26 mouse cellular contexts compared by ENCODE assay signal in the genomic region with DNA sequence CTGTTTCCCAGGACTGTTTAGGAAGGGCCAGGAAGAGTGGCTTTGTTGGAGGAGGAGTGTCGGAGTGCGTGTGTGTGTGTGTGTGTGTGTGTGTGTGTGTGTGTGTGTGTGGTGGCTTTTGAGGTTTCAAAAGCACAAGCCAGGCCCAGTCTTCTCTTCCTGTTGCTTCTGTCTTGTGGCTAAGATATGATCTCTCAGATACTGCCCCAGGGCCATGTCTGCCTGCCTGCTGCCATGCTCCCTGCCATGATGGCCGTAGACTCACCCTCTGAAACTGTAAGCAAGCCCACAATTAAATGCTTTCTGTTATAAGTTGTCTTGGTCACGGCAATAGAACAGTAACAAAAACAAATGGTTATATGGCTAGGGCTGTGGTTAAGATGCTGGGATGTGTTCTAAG.
"Had no signal": no experiment of that assay in that cellular context is flagged by ENCODE, and none has a peak within 500 bp of the region (broad histone marks: within the 10 kb centered on the region; RNA-seq: fewer than 3 reads in every experiment).

No protein-coding gene starts in this region.

- H3K4me1 ChIP-seq: heart, embryonic 10.5 days; heart, embryonic 13.5 days; heart, embryonic 15.5 days; hindbrain, embryonic 13.5 days; hindbrain, embryonic 15.5 days; intestine, embryonic 15.5 days; limb, embryonic 13.5 days; limb, embryonic 15.5 days; liver, embryonic 12.5 days had no signal

- H3K4me2 ChIP-seq: heart, embryonic 13.5 days; heart, embryonic 15.5 days; hindbrain, embryonic 13.5 days; hindbrain, embryonic 15.5 days; intestine, embryonic 15.5 days; limb, embryonic 13.5 days; limb, embryonic 15.5 days; liver, embryonic 12.5 days had no signal

- H3K9me3 ChIP-seq: heart, embryonic 10.5 days; heart, embryonic 13.5 days; heart, embryonic 15.5 days; hindbrain, embryonic 13.5 days; hindbrain, embryonic 15.5 days; intestine, embryonic 15.5 days; limb, embryonic 13.5 days; limb, embryonic 15.5 days; liver, embryonic 12.5 days had no signal

- H3K36me3 ChIP-seq: heart, embryonic 10.5 days; heart, embryonic 13.5 days; heart, embryonic 15.5 days; hindbrain, embryonic 13.5 days; hindbrain, embryonic 15.5 days; intestine, embryonic 15.5 days; limb, embryonic 13.5 days; limb, embryonic 15.5 days; liver, embryonic 12.5 days had no signal

- H3K4me3 ChIP-seq: gastrocnemius, adult 2 months; heart, embryonic 10.5 days; heart, embryonic 13.5 days; heart, embryonic 15.5 days; hindbrain, embryonic 13.5 days; hindbrain, embryonic 15.5 days; intestine, embryonic 15.5 days; layer of hippocampus, adult 2 months; limb, embryonic 13.5 days; limb, embryonic 15.5 days; liver, embryonic 12.5 days had no signal

- H3K27me3 ChIP-seq: heart, embryonic 13.5 days; heart, embryonic 15.5 days; hindbrain, embryonic 13.5 days; hindbrain, embryonic 15.5 days; intestine, embryonic 15.5 days; limb, embryonic 13.5 days; limb, embryonic 15.5 days; liver, embryonic 12.5 days had no signal

- H3K27ac ChIP-seq: gastrocnemius, adult 2 months; heart, embryonic 10.5 days; heart, embryonic 13.5 days; heart, embryonic 15.5 days; hindbrain, embryonic 13.5 days; hindbrain, embryonic 15.5 days; hindbrain, postnatal 0 days; intestine, embryonic 15.5 days; layer of hippocampus, adult 2 months; limb, embryonic 13.5 days; limb, embryonic 15.5 days; liver, embryonic 12.5 days; liver, embryonic 14.5 days had no signal

- H3K9ac ChIP-seq: heart, embryonic 13.5 days; heart, embryonic 15.5 days; hindbrain, embryonic 13.5 days; hindbrain, embryonic 15.5 days; intestine, embryonic 15.5 days; limb, embryonic 13.5 days; limb, embryonic 15.5 days; liver, embryonic 12.5 days; liver, embryonic 14.5 days had no signal

- ATAC-seq: hindbrain, postnatal 0 days; inflammation-experienced regulatory T-cells, adult 6 months; intestine, embryonic 15.5 days; intestine, postnatal 0 days; liver, embryonic 12.5 days had no signal

- DNase-seq: gastrocnemius, adult 2 months; gastrocnemius, postnatal 10 days; gastrocnemius, postnatal 25 days; heart, adult 18-20 months; heart, postnatal 14 days; heart, postnatal 36 days; kidney, adult 18-20 months; kidney, adult 8-10 months; kidney, postnatal 10 days; kidney, postnatal 25 days; kidney, postnatal 4 days; left cerebral cortex, postnatal 4 days had no signal
